Mouse (Mus musculus): ENCODE measurements around the gene Wiz. TPM values are rescaled to one million over a fixed set of nuclear protein-coding genes. Genes with fewer than 3 reads are reported as not detected.

Gene Wiz
- polyA plus RNA-seq, 1 experiment from 2014 or later = 16.2 TPM

- Histone ChIP-seq H3K4me1 (ENCODE audit: control insufficient read depth, insufficient read depth, low read length) (peaks cover 12% of the 10 kb centered on the region), H3K9ac (ENCODE audit: low read depth, low read length) (0 out of 2 replicates have a peak overlapping the region, but pooled peaks have one; percentile 46), H3K4me2 (peak overlapping the region; percentile 58), H3K27ac (ENCODE audit: low read depth, low read length) (no peak overlapping the region), H3K4me3 (ENCODE audit: low read depth, low read length) (peak overlapping the region; percentile 29), H3K9me3 (replicated peaks; ENCODE audit: control insufficient read depth, low read length) (no peaks in the 10 kb centered on the region), H3K27me3 (ENCODE audit: control insufficient read depth, insufficient read depth, low read length) (no peaks in the 10 kb centered on the region), H3K36me3 (ENCODE audit: control insufficient read depth, insufficient read depth, low read length) (no peaks in the 10 kb centered on the region)
- ATAC-seq (replicated peaks; ENCODE audit: insufficient number of reproducible peaks, low FRiP score, low TSS enrichment) = no peak
- WGBS (ENCODE audit: insufficient replicate concordance) = 13% methylated on average over 11 of the region's 17 CpGs
Observed at GRCm38 (mm10) chr17:32368991-32369578, 20.2 kb downstream of the Wiz start.

GRCm38 (mm10) chr17:32367706-32368105, 21.5 kb downstream of the Wiz start:
- Histone ChIP-seq H3K4me1 (ENCODE audit: control insufficient read depth, insufficient read depth, low read length) (peaks cover 18% of the 10 kb centered on the region), H3K4me3 (ENCODE audit: low read depth, low read length) (no peak overlapping the region), H3K36me3 (ENCODE audit: control insufficient read depth, insufficient read depth, low read length) (no peaks in the 10 kb centered on the region), H3K27me3 (ENCODE audit: control insufficient read depth, insufficient read depth, low read length) (no peaks in the 10 kb centered on the region), H3K27ac (ENCODE audit: low read depth, low read length) (no peak overlapping the region), H3K9me3 (replicated peaks; ENCODE audit: control insufficient read depth, low read length) (no peaks in the 10 kb centered on the region), H3K4me2 (no peak overlapping the region), H3K9ac (ENCODE audit: low read depth, low read length) (no peak overlapping the region)
- ATAC-seq (replicated peaks; ENCODE audit: insufficient number of reproducible peaks, low FRiP score, low TSS enrichment) = no peak
- 82% methylated on average over 11 of the region's 11 CpGs for WGBS (ENCODE audit: insufficient replicate concordance)

GRCm38 (mm10) chr17:32365296-32365695, 23.9 kb downstream of the Wiz start:
- H3K4me3 ChIP-seq (ENCODE audit: low read depth, low read length) = no peak overlapping the region; the same call in 1 of the 2 replicates
- peak overlapping the region; percentile 10; the same call in 1 of the 2 replicates for H3K27ac ChIP-seq (ENCODE audit: low read depth, low read length)
- H3K27me3 ChIP-seq (ENCODE audit: control insufficient read depth, insufficient read depth, low read length) = no peaks in the 10 kb centered on the region
- no peaks in the 10 kb centered on the region for H3K9me3 ChIP-seq (replicated peaks; ENCODE audit: control insufficient read depth, low read length)
- H3K4me1 ChIP-seq (ENCODE audit: control insufficient read depth, insufficient read depth, low read length) = peaks cover 19% of the 10 kb centered on the region
- no peak for ATAC-seq (replicated peaks; ENCODE audit: insufficient number of reproducible peaks, low FRiP score, low TSS enrichment)
- 53% methylated on average over 1 of the region's 1 CpGs for WGBS (ENCODE audit: insufficient replicate concordance)
- H3K36me3 ChIP-seq (ENCODE audit: control insufficient read depth, insufficient read depth, low read length) = peaks cover 3% of the 10 kb centered on the region; the same call in 1 of the 2 replicates
- H3K9ac ChIP-seq (ENCODE audit: low read depth, low read length) = no peak overlapping the region
- H3K4me2 ChIP-seq = peak overlapping the region; percentile 94; the same call in 1 of the 2 replicates

GRCm38 (mm10) chr17:32364850-32365249, 24.4 kb downstream of the Wiz start:
- Histone ChIP-seq H3K9ac (ENCODE audit: low read depth, low read length) (peak overlapping the region; percentile 97), H3K36me3 (ENCODE audit: control insufficient read depth, insufficient read depth, low read length) (peaks cover 6% of the 10 kb centered on the region), H3K27me3 (ENCODE audit: control insufficient read depth, insufficient read depth, low read length) (no peaks in the 10 kb centered on the region), H3K4me2 (peak overlapping the region; percentile 94), H3K4me1 (ENCODE audit: control insufficient read depth, insufficient read depth, low read length) (peaks cover 19% of the 10 kb centered on the region), H3K27ac (ENCODE audit: low read depth, low read length) (peak overlapping the region; percentile 71), H3K9me3 (replicated peaks; ENCODE audit: control insufficient read depth, low read length) (no peaks in the 10 kb centered on the region), H3K4me3 (ENCODE audit: low read depth, low read length) (peak overlapping the region; percentile 98)
- 54% methylated on average over 5 of the region's 5 CpGs for WGBS (ENCODE audit: insufficient replicate concordance)
- ATAC-seq (replicated peaks; ENCODE audit: insufficient number of reproducible peaks, low FRiP score, low TSS enrichment) = no peak

- H3K4me2 ChIP-seq = peak overlapping the region; percentile 94
- no peaks in the 10 kb centered on the region for H3K27me3 ChIP-seq (ENCODE audit: control insufficient read depth, insufficient read depth, low read length)
- peaks cover 19% of the 10 kb centered on the region for H3K4me1 ChIP-seq (ENCODE audit: control insufficient read depth, insufficient read depth, low read length)
- peak overlapping the region; percentile 97 for H3K9ac ChIP-seq (ENCODE audit: low read depth, low read length)
- peak; percentile 90 for ATAC-seq (replicated peaks; ENCODE audit: insufficient number of reproducible peaks, low FRiP score, low TSS enrichment)
- H3K27ac ChIP-seq (ENCODE audit: low read depth, low read length) = peak overlapping the region; percentile 71
- under 1% methylated on average over 33 of the region's 47 CpGs for WGBS (ENCODE audit: insufficient replicate concordance)
- peaks cover 8% of the 10 kb centered on the region for H3K36me3 ChIP-seq (ENCODE audit: control insufficient read depth, insufficient read depth, low read length)
- H3K4me3 ChIP-seq (ENCODE audit: low read depth, low read length) = peak overlapping the region; percentile 98
- H3K9me3 ChIP-seq (replicated peaks; ENCODE audit: control insufficient read depth, low read length) = no peaks in the 10 kb centered on the region
Observed at GRCm38 (mm10) chr17:32364331-32364730, 24.9 kb downstream of the Wiz start.

GRCm38 (mm10) chr17:32363821-32364301, 25.4 kb downstream of the Wiz start:
- Histone ChIP-seq H3K9ac (ENCODE audit: low read depth, low read length) (peak overlapping the region; percentile 97), H3K27ac (ENCODE audit: low read depth, low read length) (peak overlapping the region; percentile 71), H3K9me3 (replicated peaks; ENCODE audit: control insufficient read depth, low read length) (no peaks in the 10 kb centered on the region), H3K4me1 (ENCODE audit: control insufficient read depth, insufficient read depth, low read length) (peaks cover 19% of the 10 kb centered on the region), H3K36me3 (ENCODE audit: control insufficient read depth, insufficient read depth, low read length) (peaks cover 10% of the 10 kb centered on the region), H3K4me2 (peak overlapping the region; percentile 94), H3K27me3 (ENCODE audit: control insufficient read depth, insufficient read depth, low read length) (no peaks in the 10 kb centered on the region), H3K4me3 (ENCODE audit: low read depth, low read length) (peak overlapping the region; percentile 98)
- ATAC-seq (replicated peaks; ENCODE audit: insufficient number of reproducible peaks, low FRiP score, low TSS enrichment) = peak; percentile 29
- under 1% methylated on average over 24 of the region's 50 CpGs for WGBS (ENCODE audit: insufficient replicate concordance)

GRCm38 (mm10) chr17:32362686-32363085, 26.6 kb downstream of the Wiz start:
- Histone ChIP-seq H3K9ac (ENCODE audit: low read depth, low read length) (no peak overlapping the region), H3K4me2 (peak overlapping the region; percentile 94), H3K9me3 (replicated peaks; ENCODE audit: control insufficient read depth, low read length) (no peaks in the 10 kb centered on the region), H3K27ac (ENCODE audit: low read depth, low read length) (no peak overlapping the region), H3K4me3 (ENCODE audit: low read depth, low read length) (peak overlapping the region; percentile 98; the same call in 1 of the 2 replicates), H3K27me3 (ENCODE audit: control insufficient read depth, insufficient read depth, low read length) (no peaks in the 10 kb centered on the region), H3K36me3 (ENCODE audit: control insufficient read depth, insufficient read depth, low read length) (peaks cover 16% of the 10 kb centered on the region), H3K4me1 (ENCODE audit: control insufficient read depth, insufficient read depth, low read length) (peaks cover 19% of the 10 kb centered on the region)
- 81% methylated on average over 4 of the region's 4 CpGs for WGBS (ENCODE audit: insufficient replicate concordance)
- ATAC-seq (replicated peaks; ENCODE audit: insufficient number of reproducible peaks, low FRiP score, low TSS enrichment) = no peak

- Histone ChIP-seq H3K4me3 (ENCODE audit: low read depth, low read length) (no peak overlapping the region), H3K27ac (ENCODE audit: low read depth, low read length) (no peak overlapping the region), H3K9ac (ENCODE audit: low read depth, low read length) (no peak overlapping the region), H3K36me3 (ENCODE audit: control insufficient read depth, insufficient read depth, low read length) (peaks cover 37% of the 10 kb centered on the region), H3K4me1 (ENCODE audit: control insufficient read depth, insufficient read depth, low read length) (peaks cover 12% of the 10 kb centered on the region), H3K9me3 (replicated peaks; ENCODE audit: control insufficient read depth, low read length) (no peaks in the 10 kb centered on the region), H3K4me2 (no peak overlapping the region), H3K27me3 (ENCODE audit: control insufficient read depth, insufficient read depth, low read length) (no peaks in the 10 kb centered on the region)
- ATAC-seq (replicated peaks; ENCODE audit: insufficient number of reproducible peaks, low FRiP score, low TSS enrichment) = no peak
- WGBS (ENCODE audit: insufficient replicate concordance) = 89% methylated on average over 18 of the region's 18 CpGs
Observed at GRCm38 (mm10) chr17:32359928-32360327, 29.3 kb downstream of the Wiz start.

- WGBS (ENCODE audit: insufficient replicate concordance) = 92% methylated on average over 6 of the region's 6 CpGs
- Histone ChIP-seq H3K4me3 (ENCODE audit: low read depth, low read length) (no peak overlapping the region), H3K4me1 (ENCODE audit: control insufficient read depth, insufficient read depth, low read length) (peaks cover 8% of the 10 kb centered on the region), H3K9me3 (replicated peaks; ENCODE audit: control insufficient read depth, low read length) (no peaks in the 10 kb centered on the region), H3K27ac (ENCODE audit: low read depth, low read length) (no peak overlapping the region), H3K4me2 (no peak overlapping the region), H3K9ac (ENCODE audit: low read depth, low read length) (no peak overlapping the region), H3K27me3 (ENCODE audit: control insufficient read depth, insufficient read depth, low read length) (no peaks in the 10 kb centered on the region), H3K36me3 (ENCODE audit: control insufficient read depth, insufficient read depth, low read length) (peaks cover 40% of the 10 kb centered on the region)
- ATAC-seq (replicated peaks; ENCODE audit: insufficient number of reproducible peaks, low FRiP score, low TSS enrichment) = no peak
Observed at GRCm38 (mm10) chr17:32358943-32359340, 30.3 kb downstream of the Wiz start.

Measured in heart, embryonic 11.5 days (tissue).